Mouse (Mus musculus): Measurements from ENCODE around the gene Cnot8. TPM values are rescaled to one million over a fixed set of nuclear protein-coding genes. Genes with fewer than 3 reads are reported as not detected.

The Cnot8 gene
- total and polyA plus RNA-seq, 3 experiments = 35.5 to 43.0 (median 36.4) TPM

- H3K36me3 ChIP-seq (ENCODE audit: control insufficient read depth, insufficient read depth, low read length) = no peaks in the 10 kb centered on the region
- H3K4me3 ChIP-seq = no peak overlapping the region
- no peaks in the 10 kb centered on the region for H3K27me3 ChIP-seq (ENCODE audit: control insufficient read depth, insufficient read depth, low read length)
- peaks cover 9% of the 10 kb centered on the region for H3K4me1 ChIP-seq (ENCODE audit: control insufficient read depth, insufficient read depth, low read length)
- no peak overlapping the region for H3K9ac ChIP-seq (ENCODE audit: low read depth, low read length)
- H3K27ac ChIP-seq = no peak overlapping the region
- 90% methylated on average over 4 of the region's 4 CpGs for WGBS
- DNase-seq = no peak
- intact Hi-C loops (cut with DNase I) = loop anchor here (5.0 to 10.0 kb wide), 3 partner anchors 139 to 299 kb away; partner anchors contain the start of genes Sap30l and Zfp692
- H3K79me2 ChIP-seq (replicated peaks; ENCODE audit: control insufficient read depth, insufficient read depth, low read length) = no peaks in the 10 kb centered on the region
- TF ChIP-seq EP300 (IDR thresholded peaks at IDR 0.05; ENCODE audit: insufficient read depth, low read depth, low read length) (no peak), POLR2A (IDR thresholded peaks at IDR 0.05; ENCODE audit: insufficient read depth, low read depth, low read length) (no peak), CTCF (IDR thresholded peaks at IDR 0.05) (no peak)
Measured at GRCm38 (mm10) chr11:58101194-58101720, 2.7 kb upstream of the Cnot8 start.

- no peak overlapping the region for H3K4me3 ChIP-seq
- H3K27ac ChIP-seq = peak overlapping the region; percentile 31; the same call in 1 of the 2 replicates
- peaks cover 9% of the 10 kb centered on the region for H3K4me1 ChIP-seq (ENCODE audit: control insufficient read depth, insufficient read depth, low read length)
- no peak overlapping the region for H3K9ac ChIP-seq (ENCODE audit: low read depth, low read length)
- H3K36me3 ChIP-seq (ENCODE audit: control insufficient read depth, insufficient read depth, low read length) = no peaks in the 10 kb centered on the region
- TF ChIP-seq POLR2A (IDR thresholded peaks at IDR 0.05; ENCODE audit: insufficient read depth, low read depth, low read length) = no peak
- TF ChIP-seq CTCF (IDR thresholded peaks at IDR 0.05) = no peak
- TF ChIP-seq EP300 (IDR thresholded peaks at IDR 0.05; ENCODE audit: insufficient read depth, low read depth, low read length) = no peak
- 67% methylated on average over 3 of the region's 3 CpGs for WGBS
- H3K79me2 ChIP-seq (replicated peaks; ENCODE audit: control insufficient read depth, insufficient read depth, low read length) = no peaks in the 10 kb centered on the region
- DNase-seq = no peak
- H3K27me3 ChIP-seq (ENCODE audit: control insufficient read depth, insufficient read depth, low read length) = no peaks in the 10 kb centered on the region
- intact Hi-C loops (cut with DNase I) = loop anchor here (2.0 to 10.0 kb wide), 4 partner anchors 95 to 300 kb away; partner anchors contain the start of genes Sap30l and Zfp692
Measured at GRCm38 (mm10) chr11:58102146-58102545, 1.8 kb upstream of the Cnot8 start.

- TF ChIP-seq EP300 (IDR thresholded peaks at IDR 0.05; ENCODE audit: insufficient read depth, low read depth, low read length) = 0 out of 2 replicates have a peak, but pooled peaks have one; percentile 18
- no peak for TF ChIP-seq POLR2A (IDR thresholded peaks at IDR 0.05; ENCODE audit: insufficient read depth, low read depth, low read length)
- Histone ChIP-seq H3K9ac (ENCODE audit: low read depth, low read length) (no peak overlapping the region), H3K4me3 (no peak overlapping the region), H3K79me2 (replicated peaks; ENCODE audit: control insufficient read depth, insufficient read depth, low read length) (no peaks in the 10 kb centered on the region), H3K27me3 (ENCODE audit: control insufficient read depth, insufficient read depth, low read length) (no peaks in the 10 kb centered on the region), H3K4me1 (ENCODE audit: control insufficient read depth, insufficient read depth, low read length) (peaks cover 8% of the 10 kb centered on the region), H3K27ac (peak overlapping the region; percentile 89; the same call in 1 of the 2 replicates), H3K36me3 (ENCODE audit: control insufficient read depth, insufficient read depth, low read length) (no peaks in the 10 kb centered on the region)
- intact Hi-C loops (cut with DNase I) = loop anchor here (2.0 to 10.0 kb wide), 4 partner anchors 96 to 300 kb away; partner anchors contain the start of genes Sap30l and Zfp692
- 75% methylated on average over 9 of the region's 9 CpGs for WGBS
- no peak for DNase-seq
Measured at GRCm38 (mm10) chr11:58102581-58103343, 1.2 kb upstream of the Cnot8 start.

- DNase-seq = no peak
- 64% methylated on average over 13 of the region's 13 CpGs for WGBS
- Histone ChIP-seq H3K4me1 (ENCODE audit: control insufficient read depth, insufficient read depth, low read length) (peaks cover 8% of the 10 kb centered on the region), H3K9ac (ENCODE audit: low read depth, low read length) (peak overlapping the region; percentile 55), H3K79me2 (replicated peaks; ENCODE audit: control insufficient read depth, insufficient read depth, low read length) (peaks cover 1% of the 10 kb centered on the region; the same call in 1 of the 2 replicates), H3K27ac (peak overlapping the region; percentile 89), H3K4me3 (peak overlapping the region; percentile 80), H3K36me3 (ENCODE audit: control insufficient read depth, insufficient read depth, low read length) (no peaks in the 10 kb centered on the region), H3K27me3 (ENCODE audit: control insufficient read depth, insufficient read depth, low read length) (no peaks in the 10 kb centered on the region)
- TF ChIP-seq POLR2A (IDR thresholded peaks at IDR 0.05; ENCODE audit: insufficient read depth, low read depth, low read length) (no peak), EP300 (IDR thresholded peaks at IDR 0.05; ENCODE audit: insufficient read depth, low read depth, low read length) (no peak), CTCF (IDR thresholded peaks at IDR 0.05) (no peak)
- intact Hi-C loops (cut with DNase I) = loop anchor here (2.0 to 10.0 kb wide), 4 partner anchors 96 to 301 kb away; partner anchors contain the start of genes Sap30l and Zfp692
Measured at GRCm38 (mm10) chr11:58103344-58103653, 654 bp upstream of the Cnot8 start.

- intact Hi-C loops (cut with DNase I) = loop anchor here (5.0 to 10.0 kb wide), 3 partner anchors 142 to 302 kb away; partner anchors contain the start of genes Sap30l and Zfp692
- no peaks in the 10 kb centered on the region for H3K27me3 ChIP-seq (ENCODE audit: control insufficient read depth, insufficient read depth, low read length)
- no peaks in the 10 kb centered on the region for H3K36me3 ChIP-seq (ENCODE audit: control insufficient read depth, insufficient read depth, low read length)
- peak overlapping the region; percentile 84 for H3K9ac ChIP-seq (ENCODE audit: low read depth, low read length)
- WGBS = under 1% methylated on average over 24 of the region's 24 CpGs
- H3K27ac ChIP-seq = peak overlapping the region; percentile 89
- TF ChIP-seq CTCF (IDR thresholded peaks at IDR 0.05) (no peak), POLR2A (IDR thresholded peaks at IDR 0.05; ENCODE audit: insufficient read depth, low read depth, low read length) (peak; percentile 38; the same call in 1 of the 2 replicates)
- no peak for DNase-seq
- H3K79me2 ChIP-seq (replicated peaks; ENCODE audit: control insufficient read depth, insufficient read depth, low read length) = peaks cover 1% of the 10 kb centered on the region; the same call in 1 of the 2 replicates
- peak overlapping the region; percentile 80 for H3K4me3 ChIP-seq
- H3K4me1 ChIP-seq (ENCODE audit: control insufficient read depth, insufficient read depth, low read length) = peaks cover 8% of the 10 kb centered on the region
Measured at GRCm38 (mm10) chr11:58104351-58104791, 418 bp downstream of the Cnot8 start.

All from heart, adult 2 months (tissue).